Mouse (Mus musculus) monocyte, adult 59 days (primary cell): Measurements from ENCODE around the gene Igfbp3. TPM values are rescaled to one million over a fixed set of nuclear protein-coding genes. Genes with fewer than 3 reads are reported as not detected.

Source experiments
- total RNA-seq, 2 experiments: library from RNA; stranded (reverse); gene quantifications; one replicate each; pipeline ENCODE4 v1.2.4; 2023

Igfbp3 gene
- total RNA-seq = under 1 TPM; 0.39 to 0.52 TPM

DNA sequence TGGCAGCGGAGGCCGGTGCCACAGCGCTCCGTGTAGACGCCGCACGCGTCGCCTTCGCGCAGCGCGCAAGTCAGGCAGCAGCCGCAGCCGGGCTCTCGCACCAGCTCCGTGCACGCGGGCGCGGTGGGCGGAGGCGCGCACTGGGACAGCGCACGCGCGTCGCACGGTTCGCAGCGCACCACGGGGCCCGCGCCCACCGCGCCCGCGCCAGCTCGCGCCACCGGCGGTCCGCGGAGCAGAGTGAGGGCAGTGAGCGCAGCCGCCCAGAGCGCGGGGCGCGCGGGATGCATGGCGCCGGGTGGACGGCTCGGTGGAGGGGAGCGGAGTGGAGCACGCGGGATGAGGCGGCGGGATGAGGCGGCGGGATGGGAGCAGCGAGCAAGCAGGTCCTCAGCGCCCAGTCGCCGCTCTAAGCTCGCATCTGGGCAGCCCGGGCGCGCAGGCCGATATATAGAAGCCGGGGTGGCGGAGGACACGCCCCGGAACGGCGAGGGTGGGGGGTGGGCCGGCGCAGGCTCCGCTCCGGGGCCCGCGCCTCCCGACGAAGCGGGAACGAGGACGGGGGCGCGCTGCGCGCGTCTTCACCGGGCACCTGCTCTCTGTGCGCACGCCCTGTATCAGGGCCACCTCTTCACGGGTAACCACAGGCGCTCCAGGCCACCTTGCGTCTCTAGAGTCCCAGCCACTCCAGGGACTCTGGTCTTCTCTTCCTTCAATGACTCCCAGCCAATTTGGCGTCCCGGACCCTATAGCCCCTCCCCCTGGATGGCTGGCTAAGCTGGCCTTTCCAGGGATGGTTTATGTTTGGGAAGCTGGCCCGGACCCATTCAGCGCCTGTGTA, at the start of gene Igfbp3:
TSS of gene Igfbp3 (minus strand) at position 423 of the 841 bp plus-strand sequence.

DNA sequence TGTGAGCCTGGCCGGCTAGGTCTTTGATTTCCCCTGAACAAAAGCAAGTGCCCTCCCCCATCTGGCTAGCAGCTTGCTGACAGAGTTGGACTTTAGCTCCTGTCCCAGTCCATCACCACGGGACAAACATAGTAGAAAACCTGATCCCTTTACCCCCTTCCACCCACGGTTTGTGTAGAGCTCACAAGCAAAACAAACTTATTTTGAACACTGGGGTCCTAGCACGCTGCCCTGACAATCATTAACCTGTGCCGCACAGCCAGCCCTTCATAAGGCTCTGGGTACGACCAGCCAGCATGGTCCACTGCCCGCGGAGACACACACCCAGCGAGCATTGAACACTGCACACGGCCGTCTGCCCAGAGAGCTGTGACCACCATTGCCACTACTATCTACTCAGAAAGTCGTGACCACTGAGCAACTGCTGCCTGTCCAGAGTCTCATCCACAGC, 16.2 kb downstream of the Igfbp3 start, which contains the start of gene Igfbp1:
TSS of gene Igfbp1 (plus strand) at position 292 of the 451 bp plus-strand sequence.

DNA sequence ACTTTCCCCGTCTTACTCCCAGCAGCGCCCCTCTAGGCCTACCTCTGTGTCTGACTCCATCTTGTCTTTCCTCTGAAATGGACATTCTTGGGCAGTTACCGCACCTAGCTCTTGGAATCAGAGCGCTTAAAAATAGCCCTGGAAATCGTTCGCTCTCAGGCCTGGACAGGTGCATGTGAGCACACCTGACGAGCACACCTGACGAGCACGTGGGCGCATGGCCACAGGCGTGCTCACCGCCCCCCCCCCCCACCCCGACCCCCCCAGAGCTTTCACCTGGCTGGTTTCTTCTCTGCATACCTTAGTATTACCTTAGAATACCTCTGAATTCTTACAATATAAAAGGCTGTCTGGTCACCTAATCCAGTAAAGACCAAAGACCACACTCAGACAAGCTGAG, 25.3 kb downstream of the Igfbp3 start, which contains the start of gene Gm11985:
TSS of gene Gm11985 (minus strand) at position 101 of the 400 bp plus-strand sequence.

Other genes starting within 250 kb of the Igfbp3 start
- gene Adcy1, start 150.4 kb downstream of the Igfbp3 start, total RNA-seq = not detected
- not detected for gene Gm11985, start 25.4 kb downstream of the Igfbp3 start, total RNA-seq
- not detected for gene Igfbp1, start 16.1 kb downstream of the Igfbp3 start, total RNA-seq